Mouse (Mus musculus) heart, embryonic 14.5 days (tissue): ENCODE data around the gene Gemin5. TPM values are rescaled to one million over a fixed set of nuclear protein-coding genes. Genes with fewer than 3 reads are reported as not detected.
A peak's percentile ranks its signal among the peaks of the same experiment; 100 is the strongest.
"Not testable (repeated sequence)": the region's sequence is repeated elsewhere in the genome, so short reads cannot be mapped to it uniquely, and the experiment has no call there.

ENCODE experiments used
- ATAC-seq: fragments of 200-750 bp; cut with Nextera tagmentation; 2 replicates; pipeline ENCODE4 v1.8.0; 2017; ENCODE audit warnings: low read depth, moderate TSS enrichment; ENCODE audit not compliant: insufficient number of reproducible peaks, insufficient read depth, low FRiP score
- H3K27ac ChIP-seq, 2 experiments: fragments of 200-500 bp in 1 of 2; fragments of 300-500 bp in 1 of 2; sonication (generic) in 1 of 2; replicated peaks in 1 of 2; 2 replicates each; pipeline ENCODE4 v1.5.1; 2012 to 2014; ENCODE audit warnings: low read depth in 2 of 2, low read length in 2 of 2, control low read depth in 1 of 2, mild to moderate bottlenecking in 1 of 2, mixed read lengths in 1 of 2; ENCODE audit not compliant: control insufficient read depth in 1 of 2, insufficient read depth in 1 of 2
- H3K27me3 ChIP-seq: fragments of 300-500 bp; sonication (generic); 2 replicates; pipeline ENCODE4 v1.6.1; 2014; ENCODE audit warnings: mild to moderate bottlenecking, low read length, control low read depth; ENCODE audit not compliant: control insufficient read depth, insufficient read depth
- H3K36me3 ChIP-seq: fragments of 300-500 bp; sonication (generic); 2 replicates; pipeline ENCODE4 v1.6.1; 2014; ENCODE audit warnings: mild to moderate bottlenecking, control low read depth, low read length, mixed read lengths; ENCODE audit not compliant: control insufficient read depth, insufficient read depth
- H3K4me1 ChIP-seq, 2 experiments: fragments of 200-500 bp in 1 of 2; fragments of 300-500 bp in 1 of 2; sonication (generic) in 1 of 2; 2 replicates each; pipeline ENCODE4 v1.6.1; 2012 to 2014; ENCODE audit warnings: low read length in 2 of 2, control low read depth in 1 of 2, mixed read lengths in 1 of 2; ENCODE audit not compliant: control insufficient read depth in 2 of 2, insufficient read depth in 2 of 2
- H3K4me2 ChIP-seq: fragments of 300-500 bp; sonication (generic); 2 replicates; pipeline ENCODE4 v1.6.1; 2014; ENCODE audit warnings: mild to moderate bottlenecking, low read length
- H3K4me3 ChIP-seq, 2 experiments: fragments of 200-500 bp in 1 of 2; fragments of 300-500 bp in 1 of 2; sonication (generic) in 1 of 2; 2 replicates each; pipeline ENCODE4 v1.5.1; 2012 to 2014; ENCODE audit warnings: low read length in 2 of 2, mild to moderate bottlenecking in 2 of 2, control low read depth in 1 of 2, low read depth in 1 of 2, moderate library complexity in 1 of 2; ENCODE audit not compliant: control insufficient read depth in 1 of 2, insufficient read depth in 1 of 2
- H3K9ac ChIP-seq: fragments of 300-500 bp; sonication (generic); 2 replicates; pipeline ENCODE4 v1.6.1; 2014; ENCODE audit warnings: mild to moderate bottlenecking, low read length
- H3K9me3 ChIP-seq: fragments of 300-500 bp; sonication (generic); 2 replicates; pipeline ENCODE4 v1.6.1; 2016; ENCODE audit warnings: low read length, control low read depth; ENCODE audit not compliant: control insufficient read depth
- WGBS: fragments of 180-500 bp; shearing (Covaris S2); extraction: QIAGEN DNeasy Blood & Tissue Kit; methylation state at CpG from one replicate; pipeline ENCODE4 v1.1.7; 2014; 5-methylcytosine and 5-hydroxymethylcytosine counted together
- polyA plus RNA-seq: library from polyadenylated mRNA; unstranded; fragments of >200 nt; fragmentation: Nextera tagmentation; extraction: Ambion mirVana; gene quantifications from 2 replicates; pipeline ENCODE4 v1.2.1, GENCODE M21; 2014

Gene Gemin5
- polyA plus RNA-seq, 1 experiment from 2014 or later, result 14.1 TPM

DNA sequence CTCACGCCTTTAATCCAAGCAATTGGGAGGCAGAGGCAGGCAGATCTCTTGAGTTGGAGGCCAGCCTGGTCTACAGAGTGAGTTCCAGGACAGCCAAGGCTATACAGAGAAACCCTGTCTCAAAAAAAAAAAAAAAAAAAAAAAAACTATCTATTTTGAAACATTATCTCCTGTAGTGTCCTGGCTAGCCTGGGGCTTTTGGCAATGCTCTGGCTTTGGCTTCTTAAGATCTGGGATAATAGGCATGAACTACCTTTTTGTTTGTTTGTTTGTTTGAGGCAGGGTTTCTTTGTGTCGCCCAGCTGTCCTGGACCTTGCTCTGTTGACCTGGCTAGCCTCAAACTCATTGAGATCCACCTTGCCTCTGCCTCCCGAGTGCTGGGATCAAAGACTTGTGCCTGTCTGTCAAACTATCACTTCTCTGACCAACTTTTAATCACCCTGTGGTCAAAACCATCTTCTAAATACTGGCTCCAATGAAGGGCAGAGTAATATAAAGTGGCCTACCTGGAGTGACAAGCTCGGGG, 67.1 kb downstream of the Gemin5 start:
- Histone ChIP-seq H3K4me1 (peaks cover 10 to 11% of the 10 kb centered on the region in 2 experiments), H3K27ac (no peak overlapping the region), H3K4me3 (no peak overlapping the region), H3K36me3 (no peaks in the 10 kb centered on the region), H3K4me2 (no peak overlapping the region), H3K9me3 (no peaks in the 10 kb centered on the region), H3K27me3 (no peaks in the 10 kb centered on the region), H3K9ac (no peak overlapping the region)
- no peak for ATAC-seq
- whole genome bisulfite sequencing, result 74% methylated on average over 4 of the region's 4 CpGs

DNA sequence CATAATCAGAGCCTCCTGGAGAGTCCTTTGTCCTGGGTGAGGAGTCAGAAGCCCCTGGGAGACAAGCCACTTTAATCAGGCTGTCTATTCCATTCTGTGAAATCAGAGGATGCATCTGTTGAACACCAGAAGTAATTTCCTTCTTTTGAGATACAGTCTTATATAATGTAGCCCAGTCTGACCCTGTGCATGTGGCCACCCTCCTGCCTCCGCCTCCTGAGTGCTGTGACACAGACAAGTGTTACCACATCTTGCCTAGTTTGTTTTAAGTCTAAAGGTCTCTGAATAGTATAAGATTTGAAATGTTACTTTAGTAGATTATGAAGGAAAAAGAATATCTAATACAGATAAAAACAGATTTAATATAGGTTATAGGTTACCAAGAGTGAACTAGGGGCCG, 68.3 kb downstream of the Gemin5 start:
- H3K4me2 ChIP-seq, result no peak overlapping the region
- no peaks in the 10 kb centered on the region for H3K9me3 ChIP-seq
- H3K4me3 ChIP-seq, result no peak overlapping the region
- 90% methylated on average over 2 of the region's 2 CpGs for WGBS
- peaks cover 6 to 10% of the 10 kb centered on the region in 2 experiments for H3K4me1 ChIP-seq
- no peak for ATAC-seq
- no peaks in the 10 kb centered on the region for H3K27me3 ChIP-seq
- no peak overlapping the region for H3K27ac ChIP-seq
- H3K9ac ChIP-seq, result no peak overlapping the region
- H3K36me3 ChIP-seq, result no peaks in the 10 kb centered on the region

DNA sequence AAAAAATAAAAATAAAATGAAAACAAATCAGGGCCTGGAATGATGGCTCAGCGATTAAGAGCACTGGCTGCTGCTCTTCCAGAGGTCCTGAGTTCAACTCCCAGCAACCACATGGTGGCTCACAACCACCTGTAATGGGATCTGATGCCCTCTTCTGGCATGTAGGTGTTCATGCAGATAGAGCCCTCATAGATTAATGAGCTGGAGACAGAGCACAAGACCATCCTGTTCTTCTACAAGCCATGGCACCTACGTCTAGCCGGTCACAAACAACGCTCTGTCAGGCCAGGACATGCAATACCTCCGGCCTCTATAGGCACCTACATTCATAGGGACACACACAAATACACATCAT, 70.0 kb downstream of the Gemin5 start:
- WGBS, result 61% methylated on average over 5 of the region's 5 CpGs
- not testable (repeated sequence) for H3K9ac ChIP-seq, H3K36me3 ChIP-seq, H3K27me3 ChIP-seq, H3K4me1 ChIP-seq, ATAC-seq, H3K9me3 ChIP-seq, H3K27ac ChIP-seq
- Histone ChIP-seq H3K4me3 (peak overlapping the region in 1 of 2 experiments; percentile 43; a peak in 2 of 4 replicates), H3K4me2 (peak overlapping the region; percentile 88)

DNA sequence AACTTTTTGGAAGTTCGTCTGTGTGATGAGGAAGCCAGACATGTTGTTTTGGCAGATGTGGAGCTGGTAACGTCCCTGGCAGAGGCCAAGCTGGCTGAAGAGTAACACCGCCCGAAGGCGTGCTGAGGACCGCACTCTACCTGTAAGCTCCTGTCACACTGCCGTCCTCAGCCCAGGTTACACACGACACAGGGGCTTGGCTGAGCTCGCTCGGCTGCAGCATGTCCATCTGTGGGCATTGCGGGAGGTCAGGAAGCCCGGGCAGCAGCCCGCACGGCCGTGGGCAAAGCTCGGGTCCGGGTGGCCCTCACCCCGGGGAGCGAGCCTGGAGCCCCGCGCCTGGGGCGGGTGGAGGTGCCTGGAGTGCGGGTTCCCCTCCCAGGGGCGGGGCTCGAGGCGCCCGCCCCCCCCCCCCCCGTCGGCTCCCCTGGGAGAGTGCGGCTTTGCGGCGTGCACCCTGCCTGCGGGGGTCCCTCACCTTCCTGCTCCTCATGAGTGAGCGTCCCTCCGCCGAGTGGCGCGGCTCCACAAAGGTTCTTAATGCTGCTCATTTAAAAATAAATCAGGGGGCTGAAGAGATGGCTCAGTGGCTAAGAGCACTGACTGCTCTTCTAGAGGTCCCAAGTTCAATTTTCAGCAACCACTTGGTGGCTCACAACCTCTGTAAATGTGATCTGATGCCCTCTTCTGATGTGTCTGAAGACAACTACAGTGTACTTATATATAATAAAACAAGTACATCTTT, 70.5 kb downstream of the Gemin5 start:
- Histone ChIP-seq H3K9ac (peak overlapping the region; percentile 69), H3K27me3 (no peaks in the 10 kb centered on the region), H3K9me3 (no peaks in the 10 kb centered on the region), H3K4me2 (peak overlapping the region; percentile 88), H3K27ac (no peak overlapping the region), H3K4me3 (peak overlapping the region; percentile 43 to 55), H3K36me3 (no peaks in the 10 kb centered on the region), H3K4me1 (peaks cover 0 to 7% of the 10 kb centered on the region in 2 experiments; a peak in 1 of 4 replicates)
- ATAC-seq, result peak; percentile 49; the same call in 1 of the 2 replicates
- 1% methylated on average over 30 of the region's 38 CpGs for WGBS

DNA sequence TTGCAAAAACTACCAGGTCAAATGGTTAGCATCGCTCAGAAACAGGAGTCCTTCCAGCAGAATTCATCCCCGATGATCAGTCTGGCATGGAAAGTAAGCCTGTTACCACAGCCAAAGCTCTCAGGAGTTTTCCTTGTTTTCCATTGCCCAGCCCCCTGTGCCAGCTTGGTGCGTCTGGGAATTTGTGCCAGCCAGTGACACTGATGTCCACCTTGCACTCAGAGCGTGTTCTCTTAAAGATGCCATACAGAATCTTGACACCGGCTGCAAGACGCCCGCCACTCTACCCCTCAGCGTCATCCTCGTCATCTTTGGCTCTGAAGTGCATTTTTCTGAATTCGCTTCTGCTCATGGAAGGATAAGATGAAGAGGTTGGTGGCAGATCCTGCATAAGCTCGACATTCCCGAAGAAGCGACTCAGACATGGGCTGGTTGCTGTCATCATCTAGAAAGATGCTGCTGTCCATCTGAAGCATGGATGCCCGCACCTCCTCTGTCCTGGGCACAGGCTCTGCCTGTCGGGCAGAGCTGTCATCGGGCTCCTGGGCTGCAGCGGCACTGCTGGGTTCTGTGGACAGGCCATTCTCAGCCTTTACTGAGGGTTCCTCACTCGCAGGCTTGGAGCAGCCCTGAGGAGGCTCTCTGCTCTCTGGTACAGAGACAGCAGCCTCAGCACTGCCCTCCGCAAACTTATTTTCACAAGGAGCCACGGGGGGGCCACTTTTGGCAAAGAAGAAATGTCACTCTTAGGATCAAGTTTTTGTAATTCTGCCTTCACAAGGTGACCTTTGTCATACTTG, 71.3 kb downstream of the Gemin5 start:
- Histone ChIP-seq H3K9ac (peak overlapping the region; percentile 69), H3K27me3 (no peaks in the 10 kb centered on the region), H3K36me3 (no peaks in the 10 kb centered on the region), H3K27ac (no peak overlapping the region), H3K4me1 (peaks cover 0 to 8% of the 10 kb centered on the region in 2 experiments; a peak in 1 of 4 replicates), H3K4me2 (peak overlapping the region; percentile 88), H3K9me3 (no peaks in the 10 kb centered on the region), H3K4me3 (peak overlapping the region; percentile 43 to 55)
- 41% methylated on average over 20 of the region's 20 CpGs for WGBS
- ATAC-seq, result no peak

DNA sequence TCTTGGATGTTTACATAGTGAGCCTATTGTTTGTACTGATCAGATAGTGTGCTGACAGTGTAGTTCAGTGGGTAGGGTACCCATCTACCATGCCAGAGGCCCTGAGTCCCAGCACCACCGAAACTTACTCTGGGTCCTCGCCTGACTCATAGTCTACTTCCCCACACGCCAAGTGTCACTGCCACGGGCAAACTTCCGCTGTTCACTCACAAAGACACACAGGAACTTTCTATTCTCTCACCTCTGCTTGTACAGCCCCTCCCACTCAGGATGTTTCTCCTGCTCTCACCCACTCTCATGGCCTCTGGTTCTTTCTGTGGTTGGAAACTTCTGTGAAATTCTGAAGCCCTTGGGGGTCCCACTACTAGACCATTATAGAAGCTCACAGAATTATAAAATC, 72.2 kb downstream of the Gemin5 start:
- H3K9me3 ChIP-seq, result no peaks in the 10 kb centered on the region
- 89% methylated on average over 5 of the region's 5 CpGs for WGBS
- ATAC-seq, result no peak
- H3K27ac ChIP-seq, result no peak overlapping the region
- H3K36me3 ChIP-seq, result no peaks in the 10 kb centered on the region
- H3K9ac ChIP-seq, result no peak overlapping the region
- H3K4me1 ChIP-seq, result peaks cover 0 to 8% of the 10 kb centered on the region in 2 experiments; a peak in 1 of 4 replicates
- no peaks in the 10 kb centered on the region for H3K27me3 ChIP-seq
- H3K4me3 ChIP-seq, result no peak overlapping the region
- H3K4me2 ChIP-seq, result no peak overlapping the region

DNA sequence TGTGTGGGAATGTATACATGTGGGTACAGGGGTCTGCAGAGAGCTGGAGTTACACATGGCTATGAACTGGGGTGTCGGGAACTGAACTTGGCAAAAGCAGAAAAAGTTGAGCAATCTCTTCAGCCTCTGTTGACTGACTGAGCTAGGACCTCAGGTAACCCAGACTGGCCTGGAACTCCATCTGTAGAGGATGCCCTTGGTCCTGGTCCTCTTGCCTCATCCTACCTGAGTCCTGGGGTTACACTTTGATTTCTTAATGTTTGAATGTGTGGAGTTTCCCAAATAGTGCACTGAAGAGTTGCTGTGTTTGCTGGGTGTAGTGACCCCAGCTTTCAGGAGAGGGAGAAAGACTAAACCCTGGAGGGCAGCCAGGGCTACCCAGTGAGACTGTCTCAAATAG, 72.8 kb downstream of the Gemin5 start:
- no peak overlapping the region for H3K27ac ChIP-seq
- no peak for ATAC-seq
- no peak overlapping the region for H3K4me2 ChIP-seq
- H3K4me1 ChIP-seq, result peaks cover 0 to 8% of the 10 kb centered on the region in 2 experiments; a peak in 1 of 4 replicates
- H3K4me3 ChIP-seq, result no peak overlapping the region
- no peak overlapping the region for H3K9ac ChIP-seq
- H3K36me3 ChIP-seq, result no peaks in the 10 kb centered on the region
- no peaks in the 10 kb centered on the region for H3K27me3 ChIP-seq
- H3K9me3 ChIP-seq, result no peaks in the 10 kb centered on the region
- 91% methylated on average over 1 of the region's 1 CpGs for WGBS
